Mouse (Mus musculus) retina, embryonic 14.5 days (tissue): ENCODE measurements around the gene Klk8.
A peak's percentile ranks its signal among the peaks of the same experiment; 100 is the strongest.

Experiments
- DNase-seq: peaks from one replicate; pipeline ENCODE4 v3.0.0-alpha.2; 2015; ENCODE audit warnings: low spot score

Klk8 gene

GRCm38 (mm10) chr7:43791591-43791990 is 5.8 kb upstream of the Klk8 start, which contains the start of gene Klk9:
Gene Klk9 (plus strand): TSS chr7:43791891.
- no peak for DNase-seq

GRCm38 (mm10) chr7:43796355-43796754 is 1.0 kb upstream of the Klk8 start:
- DNase-seq: peak; percentile 16

GRCm38 (mm10) chr7:43797844-43798462 is 576 bp downstream of the Klk8 start:
- peak; percentile 3 for DNase-seq

- DNase-seq: no peak
Measured at GRCm38 (mm10) chr7:43799876-43800275, 2.5 kb downstream of the Klk8 start.

GRCm38 (mm10) chr7:43810994-43811393 is 13.6 kb downstream of the Klk8 start, which contains the start of gene Klk7:
Gene Klk7 (plus strand): TSS chr7:43811294.
- DNase-seq: no peak

- no peak for DNase-seq
Measured at GRCm38 (mm10) chr7:43815211-43815610, 17.8 kb downstream of the Klk8 start.

- no peak for DNase-seq
Measured at GRCm38 (mm10) chr7:43816746-43817145, 19.4 kb downstream of the Klk8 start.

GRCm38 (mm10) chr7:43821581-43821980 is 24.2 kb downstream of the Klk8 start:
- DNase-seq: no peak

- DNase-seq: no peak
Measured at GRCm38 (mm10) chr7:43824199-43824598, 26.8 kb downstream of the Klk8 start, which contains the start of gene Klk6. Gene Klk6 (plus strand): TSS chr7:43824499.

- DNase-seq: no peak
Measured at GRCm38 (mm10) chr7:43826056-43826455, 28.7 kb downstream of the Klk8 start.

GRCm38 (mm10) chr7:43827706-43828105 is 30.3 kb downstream of the Klk8 start:
- DNase-seq: no peak

- no peak for DNase-seq
Measured at GRCm38 (mm10) chr7:43829006-43829405, 31.6 kb downstream of the Klk8 start.

- no peak for DNase-seq
Measured at GRCm38 (mm10) chr7:43841701-43842100, 44.3 kb downstream of the Klk8 start, which contains the start of gene Klk5. Gene Klk5 (plus strand): TSS chr7:43841971.

- DNase-seq: no peak
Measured at GRCm38 (mm10) chr7:43843801-43844200, 46.4 kb downstream of the Klk8 start.

- no peak for DNase-seq
Measured at GRCm38 (mm10) chr7:43851616-43852015, 54.2 kb downstream of the Klk8 start.
